Mouse (Mus musculus): ENCODE measurements at regions not wholly inside any gene's neighbourhood (a gene's known extent, or its start where the extent isn't known, plus 50 kb on each side); places are given as distances from the start of the nearest gene placed in this dataset.

GRCm38 (mm10) chr11:66605998-66606397 lies 80.2 kb upstream of the Shisa6 start:
- 88% methylated on average over 3 of the region's 3 CpGs for WGBS

GRCm38 (mm10) chr11:66606646-66607045 lies 80.9 kb upstream of the Shisa6 start:
- no peak overlapping the region for H3K4me3 ChIP-seq
- no peaks in the 10 kb centered on the region for H3K27me3 ChIP-seq (ENCODE audit: low read depth, poor library complexity, severe bottlenecking)
- H3K4me1 ChIP-seq: peaks cover 5% of the 10 kb centered on the region; the same call in 1 of the 2 replicates
- no peak for DNase-seq (ENCODE audit: low spot score)
- no peaks in the 10 kb centered on the region for H3K9me3 ChIP-seq (replicated peaks)
- 46% methylated on average over 9 of the region's 9 CpGs for WGBS
- no peak overlapping the region for H3K27ac ChIP-seq (replicated peaks)
- no peaks in the 10 kb centered on the region for H3K36me3 ChIP-seq

More at GRCm38 (mm10) chr11:66605998-66606397, 80.2 kb upstream of the Shisa6 start:
- peaks cover 5% of the 10 kb centered on the region; the same call in 1 of the 2 replicates for H3K4me1 ChIP-seq
- no peaks in the 10 kb centered on the region for H3K27me3 ChIP-seq (ENCODE audit: low read depth, poor library complexity, severe bottlenecking)
- no peaks in the 10 kb centered on the region for H3K36me3 ChIP-seq
- no peak overlapping the region for H3K4me3 ChIP-seq
- H3K9me3 ChIP-seq (replicated peaks): no peaks in the 10 kb centered on the region
- no peak overlapping the region for H3K27ac ChIP-seq (replicated peaks)
- DNase-seq (ENCODE audit: low spot score): no peak

- Histone ChIP-seq H3K4me1 (peaks cover 6% of the 10 kb centered on the region), H3K4me3 (no peak overlapping the region), H3K9me3 (replicated peaks) (no peaks in the 10 kb centered on the region), H3K27ac (replicated peaks) (no peak overlapping the region), H3K36me3 (no peaks in the 10 kb centered on the region), H3K27me3 (ENCODE audit: low read depth, poor library complexity, severe bottlenecking) (no peaks in the 10 kb centered on the region)
- DNase-seq (ENCODE audit: low spot score): no peak
- 82% methylated on average over 2 of the region's 2 CpGs for WGBS
Measured at GRCm38 (mm10) chr11:66609733-66610132, 84.0 kb upstream of the Shisa6 start.

GRCm38 (mm10) chr11:66613150-66613549 lies 87.4 kb upstream of the Shisa6 start:
- peak; percentile 41 for DNase-seq (ENCODE audit: low spot score)
- Histone ChIP-seq H3K4me1 (peaks cover 6% of the 10 kb centered on the region), H3K27ac (replicated peaks) (no peak overlapping the region), H3K9me3 (replicated peaks) (no peaks in the 10 kb centered on the region), H3K36me3 (no peaks in the 10 kb centered on the region), H3K27me3 (ENCODE audit: low read depth, poor library complexity, severe bottlenecking) (no peaks in the 10 kb centered on the region), H3K4me3 (no peak overlapping the region)
- WGBS: 15% methylated on average over 6 of the region's 6 CpGs

GRCm38 (mm10) chr11:66625491-66625890 lies 99.7 kb upstream of the Shisa6 start:
- Histone ChIP-seq H3K9me3 (replicated peaks) (no peaks in the 10 kb centered on the region), H3K27me3 (ENCODE audit: low read depth, poor library complexity, severe bottlenecking) (no peaks in the 10 kb centered on the region), H3K36me3 (no peaks in the 10 kb centered on the region), H3K27ac (replicated peaks) (no peak overlapping the region), H3K4me1 (no peaks in the 10 kb centered on the region), H3K4me3 (no peak overlapping the region)
- 91% methylated on average over 4 of the region's 4 CpGs for whole genome bisulfite sequencing
- no peak for DNase-seq (ENCODE audit: low spot score)

GRCm38 (mm10) chr11:66656810-66657209 lies 131.0 kb upstream of the Shisa6 start:
- 84% methylated on average over 3 of the region's 3 CpGs for WGBS
- DNase-seq (ENCODE audit: low spot score): no peak
- no peaks in the 10 kb centered on the region for H3K4me1 ChIP-seq

GRCm38 (mm10) chr11:66674581-66674980 lies 148.8 kb upstream of the Shisa6 start:
- Histone ChIP-seq H3K4me1 (no peaks in the 10 kb centered on the region), H3K27me3 (ENCODE audit: low read depth, poor library complexity, severe bottlenecking) (no peaks in the 10 kb centered on the region), H3K27ac (replicated peaks) (no peak overlapping the region), H3K4me3 (no peak overlapping the region), H3K9me3 (replicated peaks) (no peaks in the 10 kb centered on the region), H3K36me3 (no peaks in the 10 kb centered on the region)
- WGBS: 70% methylated on average over 2 of the region's 2 CpGs
- DNase-seq (ENCODE audit: low spot score): no peak

More at GRCm38 (mm10) chr11:66656810-66657209, 131.0 kb upstream of the Shisa6 start:
- H3K4me3 ChIP-seq: no peak overlapping the region
- no peaks in the 10 kb centered on the region for H3K36me3 ChIP-seq
- no peak overlapping the region for H3K27ac ChIP-seq (replicated peaks)
- no peaks in the 10 kb centered on the region for H3K27me3 ChIP-seq (ENCODE audit: low read depth, poor library complexity, severe bottlenecking)
- no peaks in the 10 kb centered on the region for H3K9me3 ChIP-seq (replicated peaks)

GRCm38 (mm10) chr11:66680057-66680621 lies 154.4 kb upstream of the Shisa6 start:
- 88% methylated on average over 4 of the region's 4 CpGs for whole genome bisulfite sequencing
- DNase-seq (ENCODE audit: low spot score): no peak
- H3K27me3 ChIP-seq (ENCODE audit: low read depth, poor library complexity, severe bottlenecking): no peaks in the 10 kb centered on the region
- no peak overlapping the region for H3K4me3 ChIP-seq
- H3K9me3 ChIP-seq (replicated peaks): no peaks in the 10 kb centered on the region
- no peaks in the 10 kb centered on the region for H3K36me3 ChIP-seq
- no peaks in the 10 kb centered on the region for H3K4me1 ChIP-seq
- H3K27ac ChIP-seq (replicated peaks): no peak overlapping the region

GRCm38 (mm10) chr11:66681892-66682291 lies 156.1 kb upstream of the Shisa6 start:
- Histone ChIP-seq H3K9me3 (replicated peaks) (no peaks in the 10 kb centered on the region), H3K27me3 (ENCODE audit: low read depth, poor library complexity, severe bottlenecking) (no peaks in the 10 kb centered on the region), H3K4me3 (no peak overlapping the region), H3K4me1 (no peaks in the 10 kb centered on the region), H3K27ac (replicated peaks) (no peak overlapping the region), H3K36me3 (no peaks in the 10 kb centered on the region)
- 88% methylated on average over 4 of the region's 4 CpGs for WGBS
- no peak for DNase-seq (ENCODE audit: low spot score)

GRCm38 (mm10) chr11:66684181-66684580 lies 158.4 kb upstream of the Shisa6 start:
- WGBS: 80% methylated on average over 4 of the region's 4 CpGs
- no peaks in the 10 kb centered on the region for H3K27me3 ChIP-seq (ENCODE audit: low read depth, poor library complexity, severe bottlenecking)
- no peak for DNase-seq (ENCODE audit: low spot score)
- no peaks in the 10 kb centered on the region for H3K9me3 ChIP-seq (replicated peaks)
- H3K4me3 ChIP-seq: no peak overlapping the region
- H3K4me1 ChIP-seq: no peaks in the 10 kb centered on the region
- no peak overlapping the region for H3K27ac ChIP-seq (replicated peaks)
- no peaks in the 10 kb centered on the region for H3K36me3 ChIP-seq

- H3K36me3 ChIP-seq: no peaks in the 10 kb centered on the region
- 75% methylated on average over 5 of the region's 5 CpGs for WGBS
- H3K4me3 ChIP-seq: no peak overlapping the region
- H3K9me3 ChIP-seq (replicated peaks): 0 out of 2 replicates have a peak, but pooled peaks cover 2% of the 10 kb centered on the region
- no peaks in the 10 kb centered on the region for H3K4me1 ChIP-seq
- no peak for DNase-seq (ENCODE audit: low spot score)
- no peaks in the 10 kb centered on the region for H3K27me3 ChIP-seq (ENCODE audit: low read depth, poor library complexity, severe bottlenecking)
- H3K27ac ChIP-seq (replicated peaks): no peak overlapping the region
Measured at GRCm38 (mm10) chr11:66694651-66695266, 169.0 kb upstream of the Shisa6 start.

- no peaks in the 10 kb centered on the region for H3K27me3 ChIP-seq (ENCODE audit: low read depth, poor library complexity, severe bottlenecking)
- no peaks in the 10 kb centered on the region for H3K4me1 ChIP-seq
- H3K27ac ChIP-seq (replicated peaks): no peak overlapping the region
- WGBS: 70% methylated on average over 1 of the region's 1 CpGs
- no peaks in the 10 kb centered on the region for H3K36me3 ChIP-seq
- H3K4me3 ChIP-seq: no peak overlapping the region
- no peak for DNase-seq (ENCODE audit: low spot score)
- 0 out of 2 replicates have a peak, but pooled peaks cover 2% of the 10 kb centered on the region for H3K9me3 ChIP-seq (replicated peaks)
Measured at GRCm38 (mm10) chr11:66696791-66697190, 171.0 kb upstream of the Shisa6 start.

- Histone ChIP-seq H3K27ac (replicated peaks) (no peak overlapping the region), H3K27me3 (ENCODE audit: low read depth, poor library complexity, severe bottlenecking) (no peaks in the 10 kb centered on the region), H3K36me3 (no peaks in the 10 kb centered on the region), H3K4me1 (no peaks in the 10 kb centered on the region), H3K4me3 (no peak overlapping the region), H3K9me3 (replicated peaks) (no peaks in the 10 kb centered on the region; the same call in 1 of the 2 replicates)
- WGBS: 82% methylated on average over 1 of the region's 1 CpGs
- DNase-seq (ENCODE audit: low spot score): no peak
Measured at GRCm38 (mm10) chr11:66745479-66745878, 166.3 kb upstream of the Pirt start.

Measured in midbrain, embryonic 10.5 days (tissue).